ENCODE assay signal across 8 mouse cellular contexts in genomic region chr11:76623206-76623961, GRCm38 (mm10). TPM values are rescaled to one million over a fixed set of nuclear protein-coding genes. Genes with fewer than 3 reads are reported as not detected.
DNase-seq lines count a peak whose midpoint lies in the region; ATAC-seq lines count a peak whose summit lies in the region.

No protein-coding gene starts in this region.

- peak overlapping the region; percentile 89 for H3K27ac ChIP-seq in embryonic facial prominence, embryonic 10.5 days (replicated peaks)
- H3K27ac ChIP-seq in heart, embryonic 12.5 days (ENCODE audit: poor library complexity, severe bottlenecking), result no peak overlapping the region
- peak overlapping the region; percentile 78 for H3K27ac ChIP-seq in kidney, embryonic 14.5 days (ENCODE audit: low read depth, low read length)
- no peak overlapping the region for H3K27ac ChIP-seq in liver, embryonic 16.5 days (ENCODE audit: low read length)
- H3K27ac ChIP-seq in neural tube, embryonic 12.5 days, result 0 out of 2 replicates have a peak overlapping the region, but pooled peaks have one; percentile 5

- no peaks in the 10 kb centered on the region for H3K36me3 ChIP-seq in embryonic facial prominence, embryonic 10.5 days (replicated peaks)
- no peaks in the 10 kb centered on the region for H3K36me3 ChIP-seq in heart, embryonic 12.5 days
- no peaks in the 10 kb centered on the region for H3K36me3 ChIP-seq in kidney, embryonic 14.5 days (ENCODE audit: control insufficient read depth, insufficient read depth, low read length)
- H3K36me3 ChIP-seq in liver, embryonic 16.5 days (ENCODE audit: control insufficient read depth, insufficient read depth), result no peaks in the 10 kb centered on the region
- no peaks in the 10 kb centered on the region for H3K36me3 ChIP-seq in neural tube, embryonic 12.5 days

- WGBS in embryonic facial prominence, embryonic 10.5 days, result under 1% methylated on average over 72 of the region's 72 CpGs
- WGBS in heart, embryonic 12.5 days, result 1% methylated on average over 70 of the region's 72 CpGs
- WGBS in kidney, embryonic 14.5 days, result under 1% methylated on average over 60 of the region's 72 CpGs
- WGBS in liver, embryonic 16.5 days (ENCODE audit: insufficient replicate concordance), result 1% methylated on average over 70 of the region's 72 CpGs
- under 1% methylated on average over 64 of the region's 72 CpGs for WGBS in neural tube, embryonic 12.5 days

- H3K9me3 ChIP-seq in embryonic facial prominence, embryonic 10.5 days, result no peaks in the 10 kb centered on the region
- H3K9me3 ChIP-seq in heart, embryonic 12.5 days (replicated peaks), result no peaks in the 10 kb centered on the region
- H3K9me3 ChIP-seq in kidney, embryonic 14.5 days (ENCODE audit: control insufficient read depth, low read length), result no peaks in the 10 kb centered on the region
- no peaks in the 10 kb centered on the region for H3K9me3 ChIP-seq in liver, embryonic 16.5 days (replicated peaks; ENCODE audit: control insufficient read depth, low read length)
- 0 out of 2 replicates have a peak, but pooled peaks cover 7% of the 10 kb centered on the region for H3K9me3 ChIP-seq in neural tube, embryonic 12.5 days

- DNase-seq in left cerebral cortex, adult 18-20 months (ENCODE audit: low spot score in 2 of 2), result peak; percentile 11 to 18
- no peak for DNase-seq in left cerebral cortex, adult 11 months (ENCODE audit: low spot score)
- peak; percentile 82 for DNase-seq in embryonic facial prominence, embryonic 10.5 days (ENCODE audit: low spot score)
- peak; percentile 24 to 47 for DNase-seq in thymus, postnatal 36 days

- peak overlapping the region; percentile 78 for H3K9ac ChIP-seq in heart, embryonic 12.5 days
- peak overlapping the region; percentile 75 for H3K9ac ChIP-seq in kidney, embryonic 14.5 days (ENCODE audit: low read depth, low read length)
- peak overlapping the region; percentile 15; the same call in 1 of the 2 replicates for H3K9ac ChIP-seq in liver, embryonic 16.5 days (ENCODE audit: low read depth, low read length)
- H3K9ac ChIP-seq in neural tube, embryonic 12.5 days, result peak overlapping the region; percentile 56

- H3K27me3 ChIP-seq in embryonic facial prominence, embryonic 10.5 days (replicated peaks; ENCODE audit: low read depth, poor library complexity, severe bottlenecking), result peaks cover 58% of the 10 kb centered on the region
- peaks cover 24% of the 10 kb centered on the region for H3K27me3 ChIP-seq in heart, embryonic 12.5 days (replicated peaks)
- H3K27me3 ChIP-seq in kidney, embryonic 14.5 days (ENCODE audit: control insufficient read depth, insufficient read depth, low read length), result 0 out of 2 replicates have a peak, but pooled peaks cover 5% of the 10 kb centered on the region
- peaks cover 50% of the 10 kb centered on the region for H3K27me3 ChIP-seq in liver, embryonic 16.5 days (ENCODE audit: control insufficient read depth, insufficient read depth, low read depth, low read length)
- 0 out of 2 replicates have a peak, but pooled peaks cover 22% of the 10 kb centered on the region for H3K27me3 ChIP-seq in neural tube, embryonic 12.5 days (replicated peaks)

- peak overlapping the region; percentile 86 for H3K4me3 ChIP-seq in embryonic facial prominence, embryonic 10.5 days
- peak overlapping the region; percentile 76 for H3K4me3 ChIP-seq in heart, embryonic 12.5 days
- peak overlapping the region; percentile 65 for H3K4me3 ChIP-seq in kidney, embryonic 14.5 days (ENCODE audit: low read length)
- peak overlapping the region; percentile 60 for H3K4me3 ChIP-seq in liver, embryonic 16.5 days (ENCODE audit: low read depth, low read length)
- H3K4me3 ChIP-seq in neural tube, embryonic 12.5 days, result peak overlapping the region; percentile 63

- H3K4me2 ChIP-seq in heart, embryonic 12.5 days, result peak overlapping the region; percentile 96
- H3K4me2 ChIP-seq in kidney, embryonic 14.5 days (replicated peaks; ENCODE audit: low read depth, low read length), result peak overlapping the region; percentile 89
- peak overlapping the region; percentile 73 for H3K4me2 ChIP-seq in liver, embryonic 16.5 days (ENCODE audit: low read depth, low read length)
- H3K4me2 ChIP-seq in neural tube, embryonic 12.5 days (replicated peaks), result peak overlapping the region; percentile 100

- peaks cover 34% of the 10 kb centered on the region for H3K4me1 ChIP-seq in embryonic facial prominence, embryonic 10.5 days
- H3K4me1 ChIP-seq in heart, embryonic 12.5 days (replicated peaks), result peaks cover 23% of the 10 kb centered on the region
- peaks cover 12% of the 10 kb centered on the region; the same call in 1 of the 2 replicates for H3K4me1 ChIP-seq in kidney, embryonic 14.5 days (ENCODE audit: control insufficient read depth, insufficient read depth, low read length)
- no peaks in the 10 kb centered on the region; the same call in none of the 2 replicates for H3K4me1 ChIP-seq in liver, embryonic 16.5 days (ENCODE audit: control insufficient read depth, low read depth, low read length)
- H3K4me1 ChIP-seq in neural tube, embryonic 12.5 days, result peaks cover 20% of the 10 kb centered on the region

- ATAC-seq in heart, embryonic 12.5 days (ENCODE audit: insufficient number of reproducible peaks, low FRiP score), result peak; percentile 80
- peak; percentile 82 for ATAC-seq in kidney, embryonic 14.5 days (ENCODE audit: low FRiP score, low TSS enrichment)
- peak; percentile 30; the same call in 1 of the 2 replicates for ATAC-seq in liver, embryonic 16.5 days (ENCODE audit: low read depth)
- peak; percentile 77; the same call in 1 of the 2 replicates for ATAC-seq in neural tube, embryonic 12.5 days (ENCODE audit: low FRiP score, low read depth)

RNA-seq across cellular contexts. Expression of gene Abr, which starts 1.3 kb away (rescaled TPM):
- total RNA-seq in left cerebral cortex, adult 18-20 months (2021), result 100 to 1,000 TPM; 413 to 418 TPM
- polyA plus RNA-seq in embryonic facial prominence, embryonic 10.5 days (2016; fragmentation: Nextera tagmentation; extraction: Ambion mirVana), result 29.6 and 34.6 TPM in 2 replicates
- polyA plus RNA-seq in heart, embryonic 12.5 days (2016; fragmentation: Nextera tagmentation; extraction: Ambion mirVana), result 29.9 and 34.2 TPM in 2 replicates
- 31.8 and 57.7 TPM in 2 replicates for polyA plus RNA-seq in kidney, embryonic 14.5 days (2014; fragmentation: Nextera tagmentation; extraction: Ambion mirVana)
- polyA plus RNA-seq in liver, embryonic 16.5 days (2015; fragmentation: Nextera tagmentation; extraction: Ambion mirVana), result 2.5 and 3.7 TPM in 2 replicates
- polyA plus RNA-seq in neural tube, embryonic 12.5 days (2016; fragmentation: Nextera tagmentation; extraction: Ambion mirVana), result 74.9 and 76.2 TPM in 2 replicates

RNA-seq across cellular contexts. Expression of gene Bhlha9, which starts 48.9 kb away (rescaled TPM):
- total RNA-seq in left cerebral cortex, adult 18-20 months (2021), result 1 to 10 TPM; 2.0 to 2.8 TPM
- not detected in 2 replicates for polyA plus RNA-seq in embryonic facial prominence, embryonic 10.5 days (2016; fragmentation: Nextera tagmentation; extraction: Ambion mirVana)
- polyA plus RNA-seq in heart, embryonic 12.5 days (2016; fragmentation: Nextera tagmentation; extraction: Ambion mirVana), result 0.19 TPM in 1 of 2 replicates, not detected in the other
- 0.49 TPM in 1 of 2 replicates, not detected in the other for polyA plus RNA-seq in kidney, embryonic 14.5 days (2014; fragmentation: Nextera tagmentation; extraction: Ambion mirVana)
- polyA plus RNA-seq in liver, embryonic 16.5 days (2015; fragmentation: Nextera tagmentation; extraction: Ambion mirVana), result not detected in 2 replicates
- 0.27 and 0.38 TPM in 2 replicates for polyA plus RNA-seq in neural tube, embryonic 12.5 days (2016; fragmentation: Nextera tagmentation; extraction: Ambion mirVana)

RNA-seq across cellular contexts. Expression of gene Trarg1, which starts 56.2 kb away (rescaled TPM):
- total RNA-seq in left cerebral cortex, adult 18-20 months (2021), result under 1 TPM; 0.49 to 0.75 TPM
- 0.05 and 0.18 TPM in 2 replicates for polyA plus RNA-seq in embryonic facial prominence, embryonic 10.5 days (2016; fragmentation: Nextera tagmentation; extraction: Ambion mirVana)
- 0.05 TPM in 1 of 2 replicates, not detected in the other for polyA plus RNA-seq in heart, embryonic 12.5 days (2016; fragmentation: Nextera tagmentation; extraction: Ambion mirVana)
- 0.81 and 0.89 TPM in 2 replicates for polyA plus RNA-seq in kidney, embryonic 14.5 days (2014; fragmentation: Nextera tagmentation; extraction: Ambion mirVana)
- polyA plus RNA-seq in liver, embryonic 16.5 days (2015; fragmentation: Nextera tagmentation; extraction: Ambion mirVana), result not detected in 2 replicates
- polyA plus RNA-seq in neural tube, embryonic 12.5 days (2016; fragmentation: Nextera tagmentation; extraction: Ambion mirVana), result 0.27 and 0.62 TPM in 2 replicates

Comparison
In these comparisons a context has a peak if more than half of its experiments do, and no peak if none do; other contexts are left out.
1. H3K27ac ChIP-seq: peak in embryonic facial prominence, embryonic 10.5 days (single experiment), kidney, embryonic 14.5 days (single experiment) and neural tube, embryonic 12.5 days (single experiment); none in heart, embryonic 12.5 days (single experiment) and liver, embryonic 16.5 days (single experiment).
2. ATAC-seq: peak in every context shown above with its lines; median percentile 82 in kidney, embryonic 14.5 days; 80 in heart, embryonic 12.5 days; 77 in neural tube, embryonic 12.5 days; 30 in liver, embryonic 16.5 days.
3. H3K9ac ChIP-seq: peak in every context shown above with its lines; median percentile 78 in heart, embryonic 12.5 days; 75 in kidney, embryonic 14.5 days; 56 in neural tube, embryonic 12.5 days; 15 in liver, embryonic 16.5 days.
4. Peak in every context shown above with its lines, with median percentiles within 50 percentile points of each other: H3K4me3 ChIP-seq and H3K4me2 ChIP-seq.